Mouse (Mus musculus) thymus, postnatal 0 days (tissue): Measurements from ENCODE around the gene Prr5. TPM values are rescaled to one million over a fixed set of nuclear protein-coding genes. Genes with fewer than 3 reads are reported as not detected.
A peak's percentile ranks its signal among the peaks of the same experiment; 100 is the strongest.

ENCODE experiments used
- DNase-seq: peaks from one replicate; pipeline ENCODE4 v3.0.0-alpha.2; 2015; ENCODE audit warnings: low spot score
- polyA plus RNA-seq: library from polyadenylated mRNA; unstranded; fragments of >200 nt; fragmentation: Nextera tagmentation; extraction: Ambion mirVana; gene quantifications from 2 replicates; pipeline ENCODE4 v1.2.1, GENCODE M21; 2015

The Prr5 gene
- polyA plus RNA-seq, 1 experiment from 2014 or later: 13.3 TPM

- peak; percentile 36 for DNase-seq
Observed at GRCm38 (mm10) chr15:84679090-84679489, 9.7 kb downstream of the Prr5 start.

GRCm38 (mm10) chr15:84679794-84680193, 10.4 kb downstream of the Prr5 start:
- no peak for DNase-seq

GRCm38 (mm10) chr15:84680545-84681454, 11.4 kb downstream of the Prr5 start:
- peak; percentile 66 for DNase-seq

- DNase-seq: peak; percentile 54
Observed at GRCm38 (mm10) chr15:84681455-84682193, 12.2 kb downstream of the Prr5 start.

GRCm38 (mm10) chr15:84682206-84682605, 12.8 kb downstream of the Prr5 start:
- DNase-seq: peak; percentile 37

- DNase-seq: no peak
Observed at GRCm38 (mm10) chr15:84682821-84683220, 13.4 kb downstream of the Prr5 start.

- peak; percentile 42 for DNase-seq
Observed at GRCm38 (mm10) chr15:84684520-84684919, 15.1 kb downstream of the Prr5 start.

- peak; percentile 18 for DNase-seq
Observed at GRCm38 (mm10) chr15:84685417-84685816, 16.0 kb downstream of the Prr5 start.

GRCm38 (mm10) chr15:84687904-84688303, 18.5 kb downstream of the Prr5 start:
- DNase-seq: no peak

GRCm38 (mm10) chr15:84689356-84689755, 19.9 kb downstream of the Prr5 start:
- no peak for DNase-seq

- no peak for DNase-seq
Observed at GRCm38 (mm10) chr15:84691513-84691912, 22.1 kb downstream of the Prr5 start.

- DNase-seq: no peak
Observed at GRCm38 (mm10) chr15:84692645-84693044, 23.2 kb downstream of the Prr5 start.

- no peak for DNase-seq
Observed at GRCm38 (mm10) chr15:84696021-84696420, 26.6 kb downstream of the Prr5 start.

- DNase-seq: no peak
Observed at GRCm38 (mm10) chr15:84697611-84698011, 28.2 kb downstream of the Prr5 start.

- DNase-seq: no peak
Observed at GRCm38 (mm10) chr15:84698189-84698588, 28.8 kb downstream of the Prr5 start.

GRCm38 (mm10) chr15:84700147-84700794, 30.9 kb downstream of the Prr5 start:
- DNase-seq: peak; percentile 62

- peak; percentile 50 for DNase-seq
Observed at GRCm38 (mm10) chr15:84701947-84702346, 32.5 kb downstream of the Prr5 start.

GRCm38 (mm10) chr15:84702391-84703345, 33.2 kb downstream of the Prr5 start:
- no peak for DNase-seq

- no peak for DNase-seq
Observed at GRCm38 (mm10) chr15:84703992-84704391, 34.6 kb downstream of the Prr5 start.

GRCm38 (mm10) chr15:84705351-84705901, 36.0 kb downstream of the Prr5 start:
- DNase-seq: no peak
